Mouse (Mus musculus) skeletal muscle tissue, postnatal 0 days (tissue): ENCODE data around the gene Lrrc55. TPM values are rescaled to one million over a fixed set of nuclear protein-coding genes. Genes with fewer than 3 reads are reported as not detected.

Experiments used
- polyA plus RNA-seq: library from polyadenylated mRNA; unstranded; fragments of >200 nt; fragmentation: Nextera tagmentation; extraction: Ambion mirVana; gene quantifications from 2 replicates; pipeline ENCODE4 v1.2.1, GENCODE M21; 2015

Lrrc55 gene
- polyA plus RNA-seq = 0.43 and 0.58 TPM in 2 replicates

DNA sequence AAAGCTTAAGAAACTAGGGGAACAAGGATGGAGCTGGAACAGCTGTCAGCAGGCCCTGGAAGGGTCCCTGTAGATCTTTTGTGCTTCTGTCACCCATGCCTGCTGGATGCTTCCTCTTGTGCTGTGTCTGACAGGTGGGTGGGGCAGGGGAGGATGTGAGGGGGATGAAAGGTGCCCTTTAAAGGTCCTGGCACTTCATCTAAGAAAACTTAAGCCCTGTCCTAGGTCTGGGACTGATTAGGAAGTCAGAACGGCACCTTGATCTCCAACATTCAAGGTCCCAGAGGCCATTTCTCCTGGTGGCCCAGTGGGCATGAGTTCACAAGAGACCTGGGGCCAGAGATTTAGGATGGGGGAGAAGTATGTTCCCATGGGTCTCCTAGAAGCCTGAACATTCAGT, at the start of gene Lrrc55:
Gene Lrrc55 (minus strand): TSS at position 297 of the 400 bp plus-strand sequence.

DNA sequence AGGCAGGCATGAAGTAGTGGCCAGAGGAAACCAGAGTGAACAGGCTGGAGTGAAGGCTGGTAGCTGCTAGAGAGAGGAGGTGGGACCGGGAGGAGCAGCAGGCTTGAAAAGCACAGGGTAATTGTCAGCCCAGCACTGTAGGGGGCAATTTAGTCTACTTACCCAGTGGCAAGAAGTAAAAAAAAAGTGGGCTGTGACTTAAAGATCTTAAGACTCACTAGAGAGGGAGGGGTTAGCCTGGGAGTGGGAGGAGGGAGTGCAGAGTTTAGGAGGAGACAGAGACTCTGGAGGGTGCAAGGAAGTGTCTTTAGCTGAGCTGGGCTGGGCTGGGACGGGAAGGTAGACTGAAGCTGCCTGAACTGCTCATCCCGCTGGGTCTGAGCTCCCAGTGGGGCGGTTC, 60.9 kb downstream of the Lrrc55 start, which contains the start of gene Aplnr:
Gene Aplnr (plus strand): TSS at position 137 of the 400 bp plus-strand sequence.

Other genes with a start within 250 kb of the Lrrc55 start
- gene Prg2, start 216.7 kb downstream of the Lrrc55 start, polyA plus RNA-seq = not detected in 2 replicates
- not detected in 2 replicates for gene Prg3, start 209.0 kb downstream of the Lrrc55 start, polyA plus RNA-seq
- 64.4 and 71.4 TPM in 2 replicates for gene Ssrp1, start 160.0 kb downstream of the Lrrc55 start, polyA plus RNA-seq
- 0.37 and 0.56 TPM in 2 replicates for gene P2rx3, start 159.7 kb downstream of the Lrrc55 start, polyA plus RNA-seq
- gene Tnks1bp1, start 149.2 kb downstream of the Lrrc55 start, polyA plus RNA-seq = 14.3 and 18.4 TPM in 2 replicates
- gene Aplnr, start 61.0 kb downstream of the Lrrc55 start, polyA plus RNA-seq = 42.9 and 58.4 TPM in 2 replicates
- not detected in 2 replicates for gene Olfr987, start 142.1 kb upstream of the Lrrc55 start, polyA plus RNA-seq
- not detected in 2 replicates for gene Olfr988, start 166.0 kb upstream of the Lrrc55 start, polyA plus RNA-seq
- gene Olfr992, start 212.3 kb upstream of the Lrrc55 start, polyA plus RNA-seq = not detected in 2 replicates
- not detected in 2 replicates for gene Olfr993, start 217.7 kb upstream of the Lrrc55 start, polyA plus RNA-seq
- gene Olfr994, start 239.3 kb upstream of the Lrrc55 start, polyA plus RNA-seq = not detected in 2 replicates
- gene Olfr995, start 246.4 kb upstream of the Lrrc55 start, polyA plus RNA-seq = not detected in 2 replicates